Mouse (Mus musculus): ENCODE results near the gene Bdh1. TPM values are rescaled to one million over a fixed set of nuclear protein-coding genes. Genes with fewer than 3 reads are reported as not detected.
"Not testable (repeated sequence)": the region's sequence is repeated elsewhere in the genome, so short reads cannot be mapped to it uniquely, and the experiment has no call there.

Bdh1 gene
- polyA plus RNA-seq, 1 experiment = 78.8 TPM

DNA sequence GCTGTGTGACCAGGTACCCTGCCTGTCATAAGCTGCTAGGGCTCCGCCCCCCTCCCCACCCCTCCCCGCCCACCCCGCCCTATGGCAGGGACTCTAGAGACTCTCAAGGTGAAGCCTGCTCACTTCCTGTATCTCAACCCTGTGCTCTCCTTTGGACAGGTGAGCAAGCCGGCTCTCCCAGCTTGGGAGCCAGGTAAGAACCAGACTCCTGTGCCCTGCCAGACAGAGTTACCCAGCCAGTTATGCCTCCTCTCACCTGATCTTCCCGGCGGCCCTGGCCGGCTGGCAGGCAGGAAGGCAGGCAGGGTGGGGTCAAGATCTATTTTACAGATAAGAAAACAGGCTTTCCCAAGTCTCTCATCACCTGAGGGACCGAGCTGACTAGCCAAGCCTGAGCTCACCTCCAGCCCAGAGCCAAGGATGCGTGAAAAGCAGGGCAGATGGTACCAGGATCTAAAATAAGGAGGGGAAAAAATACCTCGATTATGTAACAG lies 37.9 kb downstream of the Bdh1 start:
- Histone ChIP-seq H3K4me1 (replicated peaks; ENCODE audit: control insufficient read depth, insufficient read depth, low read length) (no peaks in the 10 kb centered on the region), H3K27ac (ENCODE audit: control insufficient read depth, insufficient read depth, low read length) (no peak overlapping the region), H3K36me3 (ENCODE audit: control insufficient read depth, insufficient read depth, low read length) (peaks cover 8% of the 10 kb centered on the region; the same call in 1 of the 2 replicates), H3K27me3 (ENCODE audit: control insufficient read depth, insufficient read depth, low read length) (no peaks in the 10 kb centered on the region), H3K4me3 (ENCODE audit: control insufficient read depth, insufficient read depth, low read length) (no peak overlapping the region)
- DNase-seq = no peak
- WGBS = 36% methylated on average over 10 of the region's 10 CpGs
- TF ChIP-seq POLR2A (IDR thresholded peaks at IDR 0.05; ENCODE audit: control insufficient read depth, extremely low read depth, insufficient read depth, low read length, poor library complexity) = no peak
- no peak for TF ChIP-seq CTCF (IDR thresholded peaks at IDR 0.05; ENCODE audit: borderline replicate concordance, control insufficient read depth, extremely low read depth, insufficient read depth, low read length, poor library complexity)

DNA sequence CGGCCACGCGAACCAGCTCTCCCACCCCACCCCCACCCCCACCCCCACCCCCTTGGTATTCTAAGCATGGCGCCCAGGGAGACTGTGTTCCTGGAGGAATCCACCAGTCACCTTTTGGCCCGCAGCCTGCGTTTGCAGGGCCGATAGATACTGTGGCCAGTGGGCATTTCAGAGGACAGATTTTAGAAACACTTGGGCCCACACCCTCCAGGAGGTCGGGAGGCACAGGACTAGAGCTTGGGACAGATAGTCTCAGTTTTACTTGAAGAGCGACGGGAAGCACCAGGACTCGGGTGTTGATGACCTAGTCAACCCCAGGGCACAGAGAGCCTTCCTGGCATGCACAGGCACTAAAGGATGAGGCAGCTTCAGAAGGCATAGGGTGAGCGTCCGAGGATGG lies 38.4 kb downstream of the Bdh1 start:
- no peak overlapping the region for H3K4me3 ChIP-seq (ENCODE audit: control insufficient read depth, insufficient read depth, low read length)
- H3K27ac ChIP-seq (ENCODE audit: control insufficient read depth, insufficient read depth, low read length) = no peak overlapping the region
- TF ChIP-seq POLR2A (IDR thresholded peaks at IDR 0.05; ENCODE audit: control insufficient read depth, extremely low read depth, insufficient read depth, low read length, poor library complexity) (no peak), CTCF (IDR thresholded peaks at IDR 0.05; ENCODE audit: borderline replicate concordance, control insufficient read depth, extremely low read depth, insufficient read depth, low read length, poor library complexity) (no peak)
- DNase-seq = no peak
- H3K27me3 ChIP-seq (ENCODE audit: control insufficient read depth, insufficient read depth, low read length) = no peaks in the 10 kb centered on the region
- H3K4me1 ChIP-seq (replicated peaks; ENCODE audit: control insufficient read depth, insufficient read depth, low read length) = no peaks in the 10 kb centered on the region
- peaks cover 8% of the 10 kb centered on the region; the same call in 1 of the 2 replicates for H3K36me3 ChIP-seq (ENCODE audit: control insufficient read depth, insufficient read depth, low read length)
- WGBS = 79% methylated on average over 13 of the region's 13 CpGs

DNA sequence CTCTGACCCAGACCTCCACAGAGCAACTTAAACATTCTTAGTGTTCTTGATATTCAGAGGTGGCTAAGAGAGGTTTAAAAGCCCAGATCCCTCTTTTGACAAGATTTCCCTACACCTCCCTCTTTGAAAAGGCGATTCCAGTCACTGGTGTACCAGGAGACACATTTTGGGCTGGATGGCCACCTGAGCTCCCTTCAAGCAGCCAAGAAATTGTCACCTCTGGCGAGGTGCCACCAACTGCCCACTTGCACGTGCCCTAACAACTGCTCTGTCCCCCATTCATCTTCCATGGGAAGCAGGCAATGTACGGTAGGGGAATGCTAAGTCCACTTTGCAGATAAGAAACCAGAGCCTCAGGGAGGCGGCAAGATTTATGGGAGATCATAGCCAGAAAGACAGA lies 39.0 kb downstream of the Bdh1 start:
- H3K4me1 ChIP-seq (replicated peaks; ENCODE audit: control insufficient read depth, insufficient read depth, low read length) = no peaks in the 10 kb centered on the region
- 86% methylated on average over 5 of the region's 5 CpGs for WGBS
- TF ChIP-seq POLR2A (IDR thresholded peaks at IDR 0.05; ENCODE audit: control insufficient read depth, extremely low read depth, insufficient read depth, low read length, poor library complexity) (no peak), CTCF (IDR thresholded peaks at IDR 0.05; ENCODE audit: borderline replicate concordance, control insufficient read depth, extremely low read depth, insufficient read depth, low read length, poor library complexity) (no peak)
- peaks cover 8% of the 10 kb centered on the region; the same call in 1 of the 2 replicates for H3K36me3 ChIP-seq (ENCODE audit: control insufficient read depth, insufficient read depth, low read length)
- no peaks in the 10 kb centered on the region for H3K27me3 ChIP-seq (ENCODE audit: control insufficient read depth, insufficient read depth, low read length)
- no peak for DNase-seq
- no peak overlapping the region for H3K27ac ChIP-seq (ENCODE audit: control insufficient read depth, insufficient read depth, low read length)
- H3K4me3 ChIP-seq (ENCODE audit: control insufficient read depth, insufficient read depth, low read length) = no peak overlapping the region

DNA sequence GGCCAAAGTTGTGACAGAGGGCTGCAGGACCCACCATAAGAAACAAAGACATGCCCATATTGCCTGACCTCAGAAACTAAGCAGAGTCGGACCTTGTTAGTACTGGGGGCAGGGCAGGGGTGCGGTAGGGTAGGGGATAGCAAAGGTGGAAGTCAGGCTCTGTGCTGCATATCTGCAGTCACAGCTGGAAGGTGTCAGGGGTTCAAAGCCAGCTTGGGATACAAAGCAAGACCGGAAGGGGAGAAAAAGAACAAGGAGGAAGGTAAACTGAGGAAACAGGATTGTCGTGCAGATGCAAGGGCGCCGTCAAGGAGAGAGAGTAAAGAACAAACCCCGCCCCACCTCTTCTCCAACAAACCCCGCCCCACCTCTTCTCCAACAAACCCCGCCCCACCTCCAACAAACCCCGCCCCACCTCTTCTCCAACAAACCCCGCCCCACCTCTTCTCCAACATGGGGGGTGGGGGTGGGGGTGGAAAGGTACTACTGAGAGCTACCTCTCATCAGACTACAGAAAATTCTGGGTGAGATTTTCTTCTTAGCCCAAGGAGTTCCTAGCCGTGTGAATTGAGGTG lies 40.1 kb downstream of the Bdh1 start:
- DNase-seq = no peak
- Histone ChIP-seq H3K4me3 (ENCODE audit: control insufficient read depth, insufficient read depth, low read length) (no peak overlapping the region), H3K36me3 (ENCODE audit: control insufficient read depth, insufficient read depth, low read length) (no peaks in the 10 kb centered on the region), H3K27me3 (ENCODE audit: control insufficient read depth, insufficient read depth, low read length) (no peaks in the 10 kb centered on the region), H3K4me1 (replicated peaks; ENCODE audit: control insufficient read depth, insufficient read depth, low read length) (no peaks in the 10 kb centered on the region), H3K27ac (ENCODE audit: control insufficient read depth, insufficient read depth, low read length) (no peak overlapping the region)
- 58% methylated on average over 12 of the region's 12 CpGs for WGBS
- no peak for TF ChIP-seq POLR2A (IDR thresholded peaks at IDR 0.05; ENCODE audit: control insufficient read depth, extremely low read depth, insufficient read depth, low read length, poor library complexity)
- no peak for TF ChIP-seq CTCF (IDR thresholded peaks at IDR 0.05; ENCODE audit: borderline replicate concordance, control insufficient read depth, extremely low read depth, insufficient read depth, low read length, poor library complexity)

GRCm38 (mm10) chr16:31464953-31465352 lies 42.9 kb downstream of the Bdh1 start:
- no peaks in the 10 kb centered on the region for H3K4me1 ChIP-seq (replicated peaks; ENCODE audit: control insufficient read depth, insufficient read depth, low read length)
- 94% methylated on average over 5 of the region's 5 CpGs for WGBS
- H3K36me3 ChIP-seq (ENCODE audit: control insufficient read depth, insufficient read depth, low read length) = no peaks in the 10 kb centered on the region
- no peak overlapping the region for H3K4me3 ChIP-seq (ENCODE audit: control insufficient read depth, insufficient read depth, low read length)
- no peak overlapping the region for H3K27ac ChIP-seq (ENCODE audit: control insufficient read depth, insufficient read depth, low read length)
- no peak for TF ChIP-seq CTCF (IDR thresholded peaks at IDR 0.05; ENCODE audit: borderline replicate concordance, control insufficient read depth, extremely low read depth, insufficient read depth, low read length, poor library complexity)
- no peak for TF ChIP-seq POLR2A (IDR thresholded peaks at IDR 0.05; ENCODE audit: control insufficient read depth, extremely low read depth, insufficient read depth, low read length, poor library complexity)
- no peaks in the 10 kb centered on the region for H3K27me3 ChIP-seq (ENCODE audit: control insufficient read depth, insufficient read depth, low read length)
- no peak for DNase-seq

GRCm38 (mm10) chr16:31465630-31466029 lies 43.5 kb downstream of the Bdh1 start:
- Histone ChIP-seq H3K27me3 (ENCODE audit: control insufficient read depth, insufficient read depth, low read length) (no peaks in the 10 kb centered on the region), H3K27ac (ENCODE audit: control insufficient read depth, insufficient read depth, low read length) (no peak overlapping the region), H3K4me1 (replicated peaks; ENCODE audit: control insufficient read depth, insufficient read depth, low read length) (no peaks in the 10 kb centered on the region), H3K36me3 (ENCODE audit: control insufficient read depth, insufficient read depth, low read length) (no peaks in the 10 kb centered on the region), H3K4me3 (ENCODE audit: control insufficient read depth, insufficient read depth, low read length) (no peak overlapping the region)
- no peak for DNase-seq
- TF ChIP-seq POLR2A (IDR thresholded peaks at IDR 0.05; ENCODE audit: control insufficient read depth, extremely low read depth, insufficient read depth, low read length, poor library complexity) (no peak), CTCF (IDR thresholded peaks at IDR 0.05; ENCODE audit: borderline replicate concordance, control insufficient read depth, extremely low read depth, insufficient read depth, low read length, poor library complexity) (no peak)
- WGBS = 63% methylated on average over 4 of the region's 4 CpGs

DNA sequence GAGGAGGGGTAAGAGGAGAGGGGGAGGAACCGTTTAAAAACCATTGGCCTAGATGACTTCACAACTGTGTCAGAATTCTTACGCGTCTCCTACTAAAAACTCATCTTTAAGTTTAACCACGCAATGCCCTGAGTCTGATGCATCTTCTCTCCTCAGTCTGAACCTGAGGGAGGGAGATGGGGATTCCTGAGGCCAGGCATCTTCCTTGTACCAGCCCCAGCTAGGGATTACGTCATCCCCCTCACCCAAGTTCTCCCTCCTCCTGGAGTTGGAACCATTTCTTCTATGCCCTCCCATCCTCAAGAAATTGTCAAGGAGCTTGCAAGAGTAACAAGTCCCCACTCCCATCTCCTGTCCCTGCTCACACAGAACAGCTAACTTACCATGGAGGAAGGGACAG lies 44.0 kb downstream of the Bdh1 start:
- H3K36me3 ChIP-seq (ENCODE audit: control insufficient read depth, insufficient read depth, low read length) = no peaks in the 10 kb centered on the region
- no peaks in the 10 kb centered on the region for H3K4me1 ChIP-seq (replicated peaks; ENCODE audit: control insufficient read depth, insufficient read depth, low read length)
- 83% methylated on average over 5 of the region's 5 CpGs for WGBS
- H3K4me3 ChIP-seq (ENCODE audit: control insufficient read depth, insufficient read depth, low read length) = no peak overlapping the region
- TF ChIP-seq POLR2A (IDR thresholded peaks at IDR 0.05; ENCODE audit: control insufficient read depth, extremely low read depth, insufficient read depth, low read length, poor library complexity) = no peak
- no peaks in the 10 kb centered on the region for H3K27me3 ChIP-seq (ENCODE audit: control insufficient read depth, insufficient read depth, low read length)
- no peak for DNase-seq
- no peak overlapping the region for H3K27ac ChIP-seq (ENCODE audit: control insufficient read depth, insufficient read depth, low read length)

GRCm38 (mm10) chr16:31470819-31471218 lies 48.7 kb downstream of the Bdh1 start:
- 99% methylated on average over 4 of the region's 4 CpGs for WGBS
- DNase-seq; H3K4me1 ChIP-seq (replicated peaks; ENCODE audit: control insufficient read depth, insufficient read depth, low read length); H3K4me3 ChIP-seq (ENCODE audit: control insufficient read depth, insufficient read depth, low read length); H3K36me3 ChIP-seq (ENCODE audit: control insufficient read depth, insufficient read depth, low read length); H3K27me3 ChIP-seq (ENCODE audit: control insufficient read depth, insufficient read depth, low read length); H3K27ac ChIP-seq (ENCODE audit: control insufficient read depth, insufficient read depth, low read length): not testable (repeated sequence)

Measured in thymus, adult 2 months (tissue).